Mouse (Mus musculus) CD4-positive naive resting alpha-beta T cell, adult 57 days (primary cell): ENCODE data around the gene A630076J17Rik. TPM values are rescaled to one million over a fixed set of nuclear protein-coding genes. Genes with fewer than 3 reads are reported as not detected.

Source experiments
- total RNA-seq: library from RNA; stranded (reverse); gene quantifications from one replicate; pipeline ENCODE4 v1.2.4, GENCODE M21; 2023

Gene A630076J17Rik
- not detected for total RNA-seq

GRCm38 (mm10) chr3:107230527-107230926, at the start of gene A630076J17Rik:
Gene A630076J17Rik (plus strand): TSS chr3:107230614.

GRCm38 (mm10) chr3:107182756-107183155, 47.7 kb upstream of the A630076J17Rik start, which contains the start of gene Kcna10:
Gene Kcna10 (plus strand): TSS chr3:107183056.

GRCm38 (mm10) chr3:107221608-107222007, 8.8 kb upstream of the A630076J17Rik start, which contains the start of gene Cym:
Gene Cym (minus strand): TSS chr3:107221732.

GRCm38 (mm10) chr3:107239607-107240006, 9.2 kb downstream of the A630076J17Rik start, which contains the start of gene Prok1:
Gene Prok1 (minus strand): TSS chr3:107239707.

GRCm38 (mm10) chr3:107278479-107279269, 48.3 kb downstream of the A630076J17Rik start, which contains the start of gene Lamtor5:
Gene Lamtor5 (plus strand): TSS chr3:107278858.

Other genes starting within 250 kb of the A630076J17Rik start
- gene Kcna3, start 194.4 kb upstream of the A630076J17Rik start, total RNA-seq = 50.2 TPM
- 2.7 TPM for gene Kcna2, start 129.5 kb upstream of the A630076J17Rik start, total RNA-seq
- gene Kcna10, start 47.6 kb upstream of the A630076J17Rik start, total RNA-seq = not detected
- gene Cym, start 8.9 kb upstream of the A630076J17Rik start, total RNA-seq = 0.80 TPM
- gene Prok1, start 9.1 kb downstream of the A630076J17Rik start, total RNA-seq = not detected
- 37.0 TPM for gene Lamtor5, start 48.2 kb downstream of the A630076J17Rik start, total RNA-seq
- 0.53 TPM for gene Slc16a4, start 60.6 kb downstream of the A630076J17Rik start, total RNA-seq
- gene Rbm15, start 103.1 kb downstream of the A630076J17Rik start, total RNA-seq = 48.5 TPM
- not detected for gene Kcnc4, start 228.9 kb downstream of the A630076J17Rik start, total RNA-seq